Mouse (Mus musculus) heart, adult 9 months (tissue): Measurements from ENCODE around the gene Apba2.

Source experiments
- DNase-seq, 2 experiments: peaks; one replicate each; pipeline ENCODE4 v3.0.0; 2022; ENCODE audit warnings: low spot score in 2 of 2

Apba2 gene

GRCm38 (mm10) chr7:64658914-64659313 is 157.4 kb downstream of the Apba2 start:
- no peak for DNase-seq

GRCm38 (mm10) chr7:64659328-64659727 is 157.8 kb downstream of the Apba2 start:
- DNase-seq: no peak

GRCm38 (mm10) chr7:64662506-64662905 is 161.0 kb downstream of the Apba2 start:
- DNase-seq: no peak

GRCm38 (mm10) chr7:64663600-64663999 is 162.1 kb downstream of the Apba2 start:
- DNase-seq: no peak

- no peak for DNase-seq
Observed at GRCm38 (mm10) chr7:64665120-64665519, 163.6 kb downstream of the Apba2 start.

DNA sequence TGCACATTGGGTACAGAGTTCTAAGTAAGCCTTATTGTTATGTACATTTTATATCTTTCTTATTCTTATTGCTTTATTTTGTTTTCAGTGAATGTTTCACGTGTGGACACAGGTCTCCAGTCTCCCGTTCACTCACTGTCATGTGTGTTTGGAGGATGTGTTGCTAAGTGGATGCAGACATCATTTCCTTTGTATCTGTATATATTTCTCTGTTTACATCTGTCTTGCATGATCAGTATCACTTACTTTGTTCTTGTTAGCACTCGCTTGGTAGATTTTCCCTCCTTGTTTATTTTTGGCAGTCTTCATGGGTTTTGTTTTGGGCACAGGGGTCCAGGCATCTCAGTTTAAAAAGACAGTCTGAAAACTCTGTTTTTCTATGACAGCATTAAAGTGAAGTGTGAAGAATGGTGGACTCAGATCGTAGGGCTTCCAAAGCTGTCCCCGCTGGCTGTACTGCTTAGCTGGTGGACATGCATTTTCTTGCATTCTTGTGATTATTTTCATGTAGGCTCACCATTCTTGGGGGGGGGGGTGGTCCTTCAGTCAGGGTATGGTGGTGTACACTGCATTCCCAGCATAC is 164.3 kb downstream of the Apba2 start:
- no peak for DNase-seq

- DNase-seq: no peak
Observed at GRCm38 (mm10) chr7:64667959-64668358, 166.5 kb downstream of the Apba2 start.

- DNase-seq: no peak
Observed at GRCm38 (mm10) chr7:64679771-64680479, 178.4 kb downstream of the Apba2 start.

- no peak for DNase-seq
Observed at GRCm38 (mm10) chr7:64684893-64685292, 183.4 kb downstream of the Apba2 start.

GRCm38 (mm10) chr7:64688115-64688817 is 186.8 kb downstream of the Apba2 start:
- DNase-seq: no peak

DNA sequence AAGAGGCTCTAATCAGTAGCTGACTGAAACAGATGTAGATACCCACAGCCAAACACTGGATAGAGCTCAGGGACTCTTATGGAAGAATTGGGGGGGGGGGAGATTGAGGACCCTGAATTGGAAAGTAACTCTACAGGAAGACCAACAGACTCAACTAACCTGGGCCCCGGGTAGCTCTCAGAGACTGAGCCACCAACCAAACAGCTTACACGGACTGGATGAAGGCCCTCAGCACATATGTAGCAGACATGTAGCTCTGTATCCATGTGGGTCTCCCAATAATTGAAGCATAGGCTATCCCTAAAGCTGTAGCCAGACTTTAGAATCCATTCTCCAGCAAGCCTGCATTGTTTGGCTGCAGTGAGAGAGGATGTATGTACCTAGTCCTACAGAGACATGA is 190.3 kb downstream of the Apba2 start:
- DNase-seq: no peak

DNA sequence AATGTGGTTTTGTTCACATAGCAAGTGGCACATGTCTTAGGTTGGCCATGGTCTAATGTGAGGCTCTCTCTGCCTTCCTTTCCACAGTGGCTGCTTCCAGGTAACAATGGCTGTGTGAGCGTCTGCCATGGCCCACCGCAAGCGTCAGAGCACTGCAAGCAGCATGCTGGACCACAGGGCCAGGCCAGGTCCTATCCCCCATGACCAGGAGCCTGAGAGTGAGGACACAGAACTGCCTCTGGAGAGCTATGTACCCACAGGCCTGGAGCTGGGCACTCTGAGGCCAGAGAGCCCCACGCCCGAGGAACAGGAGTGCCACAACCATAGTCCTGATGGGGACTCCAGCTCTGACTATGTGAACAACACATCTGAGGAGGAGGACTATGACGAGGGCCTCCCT is 193.4 kb downstream of the Apba2 start:
- DNase-seq: no peak

DNA sequence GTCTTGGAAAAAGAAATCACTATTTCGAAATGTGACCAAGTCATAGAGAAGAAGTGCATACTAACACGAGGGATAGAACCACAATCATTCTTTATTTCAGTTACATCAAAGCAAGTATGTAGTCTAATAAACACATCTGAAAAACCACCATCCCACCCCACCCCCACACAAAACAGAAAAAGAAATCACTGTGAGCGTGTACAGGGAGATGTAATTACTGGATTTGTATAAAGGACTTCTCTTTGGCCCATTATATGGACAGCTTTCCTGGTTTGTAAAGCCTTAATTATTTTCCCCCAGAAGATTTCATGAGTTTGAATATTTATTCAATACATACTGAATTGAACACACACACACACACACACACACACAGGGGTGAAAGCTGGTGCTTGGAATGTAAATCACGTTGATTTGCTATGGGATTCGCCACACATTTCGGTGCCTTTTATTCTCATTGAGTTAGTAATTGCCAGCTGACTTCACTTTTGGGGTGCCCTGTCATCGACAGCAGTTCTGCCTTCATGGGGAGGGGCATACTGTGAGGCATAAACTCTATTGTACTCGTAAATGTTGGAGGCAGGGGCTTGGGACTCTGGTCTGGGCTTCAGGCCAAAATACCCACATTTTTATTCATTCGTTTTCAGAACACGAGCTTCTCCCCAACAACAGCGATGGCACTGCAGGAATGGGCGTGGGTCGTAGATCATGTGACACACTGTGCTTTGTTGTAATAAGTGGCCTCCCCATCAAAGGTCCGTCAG is 195.2 kb downstream of the Apba2 start:
- no peak for DNase-seq

DNA sequence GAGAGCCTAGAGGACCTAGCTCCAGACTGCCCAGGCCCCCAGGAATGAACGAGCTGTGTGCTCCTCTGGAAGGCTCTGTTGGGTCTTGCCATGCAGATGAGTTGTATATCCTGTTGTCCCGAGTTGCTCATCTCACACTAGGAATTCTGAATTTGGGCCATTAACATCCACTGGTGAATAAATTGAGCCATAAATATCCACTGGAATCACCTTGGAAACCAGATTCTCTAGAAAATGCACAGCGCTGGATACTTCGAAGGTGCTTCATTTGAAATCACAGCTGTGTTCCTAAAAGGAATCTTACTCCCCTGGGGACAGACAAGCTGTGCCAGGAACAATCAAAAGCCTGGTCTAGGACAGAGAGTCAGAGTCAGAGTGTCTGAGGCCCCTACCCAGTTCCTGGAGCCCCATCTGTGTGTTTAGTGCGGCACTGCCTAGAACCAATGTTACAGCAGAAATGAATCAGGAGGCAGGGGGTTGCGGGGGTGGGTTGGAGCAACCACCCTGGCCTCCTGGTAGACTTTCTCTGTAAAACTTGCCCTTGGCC is 196.4 kb downstream of the Apba2 start:
- no peak for DNase-seq

DNA sequence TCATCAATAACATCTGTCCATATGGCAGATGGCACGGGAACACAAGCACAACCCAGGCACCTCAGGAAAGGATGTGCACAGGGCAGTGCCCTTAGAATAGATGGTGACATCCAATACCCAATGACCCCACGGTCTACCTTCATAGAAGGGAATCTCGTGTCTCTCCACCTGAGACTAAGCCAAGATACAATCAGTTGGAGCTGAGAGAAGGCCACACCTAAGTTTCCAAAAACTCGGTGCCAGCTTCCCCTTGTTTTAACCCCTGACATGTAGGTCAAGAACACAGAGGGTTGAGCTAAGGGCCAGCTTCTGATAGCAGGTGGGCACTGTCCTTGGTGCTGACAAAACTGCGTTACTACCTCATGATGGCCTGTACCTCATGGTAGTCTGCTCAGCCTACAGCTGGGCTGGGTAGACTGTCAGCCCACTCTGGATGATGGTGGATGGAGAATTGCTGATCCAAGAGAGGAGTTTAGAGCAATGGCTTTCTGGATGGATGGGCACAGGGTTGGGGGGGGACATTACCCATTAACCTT is 202.6 kb downstream of the Apba2 start:
- DNase-seq: no peak

- no peak for DNase-seq
Observed at GRCm38 (mm10) chr7:64708176-64708575, 206.7 kb downstream of the Apba2 start.

DNA sequence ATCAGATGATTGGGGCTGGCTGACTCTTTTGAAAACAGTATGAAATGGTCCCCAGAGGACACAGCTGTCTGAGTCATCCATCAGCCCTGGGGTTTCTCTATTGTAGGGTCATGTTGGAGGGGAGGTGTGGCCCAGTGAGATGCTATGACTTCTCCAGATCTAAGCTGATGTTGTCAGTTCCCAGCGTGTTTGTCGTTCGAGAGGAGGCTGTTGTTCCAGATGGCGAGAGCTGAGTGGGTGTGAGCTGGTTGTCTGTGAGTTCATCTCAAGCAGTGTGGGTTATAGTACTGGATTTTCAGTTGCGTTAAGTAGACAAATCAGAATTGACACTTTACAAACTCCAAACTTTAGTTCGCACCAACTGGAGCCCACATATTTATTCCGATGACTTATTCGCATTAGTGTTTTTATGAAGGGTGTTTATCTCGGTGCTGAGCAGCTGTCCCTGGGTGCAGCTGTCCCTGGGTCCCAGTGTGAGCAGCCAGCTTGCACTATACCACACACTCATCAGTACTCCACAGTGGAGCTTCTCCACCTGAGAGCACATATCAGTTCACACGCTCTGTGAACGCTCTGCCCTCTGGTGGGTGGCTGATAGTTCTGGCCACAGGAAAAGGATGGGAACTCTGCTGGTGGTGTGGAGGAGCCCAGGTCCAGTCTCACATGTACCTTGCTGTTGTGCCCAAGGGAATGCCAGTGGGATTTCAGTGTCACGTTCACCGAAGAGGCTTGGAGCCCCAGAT is 208.2 kb downstream of the Apba2 start:
- no peak for DNase-seq

DNA sequence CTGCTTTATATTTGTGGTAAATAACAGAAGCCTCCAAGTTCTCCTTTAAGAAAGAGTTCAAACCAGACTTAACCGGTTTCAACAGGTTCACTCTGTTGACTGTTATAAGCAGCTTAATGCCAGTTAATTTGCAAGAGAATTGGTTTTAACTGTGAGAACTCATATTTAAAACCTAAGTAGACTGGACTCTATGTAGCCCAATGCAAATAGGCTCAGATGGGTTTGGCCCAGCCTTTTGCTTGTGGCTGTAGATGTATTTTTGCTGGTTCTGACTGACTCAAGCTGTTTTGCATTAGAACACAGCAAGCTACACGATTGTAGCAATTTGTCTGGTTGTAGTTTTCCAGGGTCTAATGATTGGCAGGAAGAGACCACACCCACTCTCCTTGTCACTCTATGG is 214.8 kb downstream of the Apba2 start:
- no peak for DNase-seq

DNA sequence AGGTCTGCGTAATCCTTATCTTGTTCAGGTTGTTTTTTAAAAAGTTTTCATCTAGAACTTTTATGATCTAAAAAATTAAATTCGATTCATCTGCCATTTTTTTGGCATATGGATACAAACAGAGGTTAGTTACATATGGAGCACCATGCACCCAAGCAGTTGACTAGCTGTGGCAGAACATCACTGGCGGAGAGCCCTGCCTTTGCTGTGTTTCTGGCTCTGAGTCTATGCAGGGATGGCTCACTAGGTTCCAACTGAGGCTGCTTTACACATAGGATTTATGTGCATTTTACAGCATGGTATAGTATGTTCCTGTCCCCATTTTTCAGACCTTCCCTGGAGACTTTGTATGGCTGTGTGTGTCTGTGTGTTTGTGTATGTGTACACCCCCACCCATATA is 221.8 kb downstream of the Apba2 start:
- no peak for DNase-seq

GRCm38 (mm10) chr7:64724409-64724808 is 222.9 kb downstream of the Apba2 start:
- no peak for DNase-seq
